Mouse (Mus musculus): ENCODE data around the gene Mrpl9.

The Mrpl9 gene

GRCm38 (mm10) chr3:94442951-94443596 is at the start of gene Mrpl9:
Mrpl9 (plus strand) TSS chr3:94443318.
- peak; percentile 94 for DNase-seq

- no peak for DNase-seq
These were observed 46.8 kb upstream of the Mrpl9 start for GRCm38 (mm10) chr3:94396336-94396735.

- DNase-seq: no peak
These were observed 46.3 kb upstream of the Mrpl9 start for GRCm38 (mm10) chr3:94396851-94397250.

DNA sequence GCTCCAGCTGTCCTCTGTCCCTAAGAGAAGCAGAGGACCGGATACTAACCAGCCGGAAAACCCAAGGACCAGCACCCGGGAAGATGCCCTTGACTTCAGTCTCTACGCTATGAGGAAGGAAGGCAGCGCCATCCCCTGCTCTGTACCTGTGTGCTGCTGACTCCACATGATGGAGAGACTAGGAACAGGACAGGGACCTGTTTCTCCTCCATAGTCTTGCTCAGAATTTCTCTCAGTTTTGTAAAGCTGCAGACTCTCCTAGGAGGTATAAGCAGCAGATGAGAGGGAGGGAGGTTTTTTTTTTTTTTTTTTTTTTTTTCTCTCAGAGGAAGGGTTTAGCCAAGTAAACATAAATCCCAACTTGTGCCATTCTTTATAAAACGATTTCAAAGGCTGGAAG is 44.9 kb upstream of the Mrpl9 start, which contains the start of gene Lingo4:
TSS of gene Lingo4 (plus strand) at position 301 of the 400 bp plus-strand sequence.
- no peak for DNase-seq

DNA sequence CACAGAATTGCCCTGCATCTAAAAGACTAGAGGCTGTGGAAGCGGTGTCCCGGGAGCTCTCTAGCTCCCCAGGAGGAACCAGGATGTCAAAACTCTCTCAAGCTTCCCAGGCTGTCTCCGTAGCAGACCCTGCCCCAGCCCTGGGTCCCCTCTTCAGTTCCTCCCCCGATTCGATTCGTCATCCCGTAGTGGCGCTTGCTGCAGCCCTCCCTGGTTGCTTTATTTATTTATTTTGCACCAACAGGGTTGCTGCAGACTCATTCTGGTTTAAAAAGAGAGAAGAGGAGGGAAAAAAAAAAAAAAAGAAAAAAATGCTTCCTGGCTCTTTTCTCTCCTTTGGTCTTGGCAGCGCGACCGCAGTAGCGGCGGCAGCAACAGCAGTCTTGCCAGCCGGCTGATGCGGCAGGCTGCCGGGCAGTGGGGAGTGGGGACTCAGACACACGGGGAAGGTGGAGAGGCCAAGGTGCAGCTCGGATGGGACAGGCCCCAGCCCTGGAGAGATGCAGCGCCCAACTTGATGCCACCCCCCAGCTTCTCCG is 44.1 kb upstream of the Mrpl9 start:
- DNase-seq: no peak

DNA sequence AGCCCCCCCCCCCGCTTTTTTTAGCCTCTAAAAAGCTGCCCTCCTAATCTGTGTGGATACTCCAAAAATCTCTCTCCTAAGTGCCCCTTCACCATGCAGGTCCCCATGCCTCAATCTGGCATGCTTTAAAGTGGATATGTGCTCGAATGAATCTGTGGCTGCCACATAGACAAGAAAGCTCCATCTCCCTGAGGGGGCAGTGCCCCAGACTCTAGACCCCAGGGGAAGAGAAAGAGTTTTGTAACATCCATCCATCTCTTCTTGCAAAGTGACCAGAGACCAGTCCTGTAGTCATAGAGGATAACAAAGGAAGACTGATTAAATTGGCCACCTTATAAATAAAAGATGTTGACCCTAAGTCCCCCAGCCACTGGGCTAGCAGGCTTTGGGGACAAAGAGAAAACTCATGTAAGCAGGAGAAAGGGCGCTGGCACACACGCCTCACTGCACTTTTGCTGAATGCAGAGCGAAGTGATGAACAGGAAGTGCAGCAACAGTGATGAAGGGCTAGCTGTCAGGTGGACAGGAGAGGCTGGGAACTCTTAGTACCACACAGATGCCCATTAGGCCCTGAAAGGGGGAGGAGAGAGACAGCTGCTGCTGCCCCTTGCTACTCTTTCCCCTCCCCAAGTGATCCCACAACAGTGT is 43.3 kb upstream of the Mrpl9 start:
- no peak for DNase-seq

DNA sequence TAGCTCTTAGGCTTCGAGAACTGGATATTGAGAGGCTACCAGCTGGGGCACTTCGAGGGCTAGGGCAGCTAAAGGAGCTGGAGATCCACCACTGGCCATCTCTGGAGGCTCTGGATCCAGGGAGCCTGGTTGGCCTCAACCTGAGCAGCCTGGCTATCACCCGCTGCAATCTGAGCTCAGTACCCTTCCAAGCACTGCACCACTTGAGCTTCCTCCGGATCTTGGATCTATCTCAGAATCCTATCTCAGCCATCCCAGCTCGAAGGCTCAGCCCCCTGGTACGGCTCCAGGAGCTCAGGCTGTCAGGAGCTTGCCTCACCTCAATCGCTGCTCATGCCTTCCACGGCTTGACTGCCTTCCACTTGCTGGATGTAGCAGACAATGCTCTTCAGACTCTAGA is 40.7 kb upstream of the Mrpl9 start:
- no peak for DNase-seq

GRCm38 (mm10) chr3:94404366-94405054 is 38.6 kb upstream of the Mrpl9 start:
- no peak for DNase-seq

- DNase-seq: no peak
These were observed 37.6 kb upstream of the Mrpl9 start for GRCm38 (mm10) chr3:94405561-94405960.

DNA sequence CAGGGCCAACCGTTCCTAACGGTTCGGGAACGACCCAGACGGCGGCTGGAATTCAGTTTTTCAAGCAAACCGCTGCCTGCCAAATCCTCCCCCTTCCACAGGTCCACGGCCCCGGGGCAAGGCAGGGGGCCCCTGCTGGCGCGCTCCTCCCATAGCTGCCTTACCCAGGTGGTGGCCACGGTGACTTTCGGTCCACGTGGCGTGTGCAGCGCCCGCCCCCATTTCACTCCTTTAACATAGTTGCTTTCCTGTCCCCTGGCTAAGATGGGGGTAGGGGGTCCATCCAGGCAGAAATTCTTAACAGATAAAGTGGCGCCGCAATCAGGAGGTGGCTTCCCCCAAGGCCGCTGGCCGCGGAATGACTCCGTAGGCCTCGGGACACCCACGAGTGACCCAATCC is 30.6 kb upstream of the Mrpl9 start:
- DNase-seq: no peak

DNA sequence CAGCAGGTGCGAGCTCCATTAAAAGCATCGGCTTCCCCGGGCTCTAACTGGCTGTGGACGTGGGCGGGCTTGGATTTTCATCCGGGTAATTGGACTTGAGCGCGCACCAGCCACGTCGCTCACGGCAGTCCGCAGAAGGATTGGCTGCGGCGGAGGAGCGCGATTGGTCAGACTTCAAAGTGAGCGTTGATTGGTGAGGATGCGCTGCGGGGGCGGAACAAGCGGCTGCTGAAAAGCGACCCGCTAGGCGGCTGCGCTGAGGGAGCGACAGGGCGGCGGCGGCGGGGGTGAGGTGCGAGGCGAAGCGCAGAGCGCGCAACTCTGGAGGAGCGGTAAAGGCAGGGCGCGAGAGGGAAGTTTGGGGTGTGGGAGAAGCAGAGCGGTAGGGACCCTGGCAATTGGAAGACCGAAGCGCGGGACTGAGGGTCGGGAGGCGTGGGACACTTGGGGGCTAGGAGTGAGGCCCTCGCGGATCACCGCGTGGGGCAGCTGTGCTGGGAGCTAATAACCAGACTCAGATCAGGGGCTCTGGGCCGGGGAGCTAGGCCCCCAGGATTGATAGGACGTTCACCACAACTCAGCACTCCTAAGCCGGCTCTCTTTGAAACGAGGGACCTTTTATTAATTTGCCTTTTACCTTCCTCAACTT is 30.0 kb upstream of the Mrpl9 start, which contains the start of gene Tdrkh:
TSS of gene Tdrkh (plus strand) at position 243 of the 649 bp plus-strand sequence.
- DNase-seq: peak; percentile 97

DNA sequence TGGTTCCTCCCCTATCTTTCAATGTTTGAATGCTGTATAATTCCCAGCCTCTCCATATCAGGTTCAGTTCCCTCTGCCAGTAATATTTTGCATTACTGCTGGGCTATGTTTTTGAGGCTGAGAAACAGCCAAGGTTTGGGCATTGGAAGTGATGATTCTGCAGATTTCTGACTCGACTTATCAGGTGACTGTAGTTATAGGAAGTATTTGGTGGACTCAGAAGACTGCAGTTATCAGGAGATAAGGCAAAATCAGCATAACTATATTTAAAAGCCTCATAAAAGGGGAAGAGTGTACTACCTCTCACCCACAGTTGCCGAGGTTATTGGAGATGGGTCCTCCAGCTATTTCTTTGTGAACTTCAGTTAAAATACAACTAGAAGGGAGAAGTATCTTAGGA is 12.1 kb upstream of the Mrpl9 start:
- DNase-seq: no peak

GRCm38 (mm10) chr3:94434305-94434704 is 8.8 kb upstream of the Mrpl9 start:
- DNase-seq: no peak

GRCm38 (mm10) chr3:94436420-94436819 is 6.7 kb upstream of the Mrpl9 start:
- no peak for DNase-seq

GRCm38 (mm10) chr3:94441182-94441581 is 1.9 kb upstream of the Mrpl9 start:
- DNase-seq: no peak

- DNase-seq: no peak
These were observed 463 bp downstream of the Mrpl9 start, which contains the start of gene Oaz3 for GRCm38 (mm10) chr3:94443597-94443964. Oaz3 (minus strand) TSS chr3:94443915.

GRCm38 (mm10) chr3:94449377-94449776 is 6.3 kb downstream of the Mrpl9 start:
- DNase-seq: no peak

GRCm38 (mm10) chr3:94456529-94457000 is 13.4 kb downstream of the Mrpl9 start:
- DNase-seq: peak; percentile 74

GRCm38 (mm10) chr3:94457055-94457454 is 13.9 kb downstream of the Mrpl9 start:
- no peak for DNase-seq

- no peak for DNase-seq
These were observed 16.7 kb downstream of the Mrpl9 start for GRCm38 (mm10) chr3:94459834-94460233.

DNA sequence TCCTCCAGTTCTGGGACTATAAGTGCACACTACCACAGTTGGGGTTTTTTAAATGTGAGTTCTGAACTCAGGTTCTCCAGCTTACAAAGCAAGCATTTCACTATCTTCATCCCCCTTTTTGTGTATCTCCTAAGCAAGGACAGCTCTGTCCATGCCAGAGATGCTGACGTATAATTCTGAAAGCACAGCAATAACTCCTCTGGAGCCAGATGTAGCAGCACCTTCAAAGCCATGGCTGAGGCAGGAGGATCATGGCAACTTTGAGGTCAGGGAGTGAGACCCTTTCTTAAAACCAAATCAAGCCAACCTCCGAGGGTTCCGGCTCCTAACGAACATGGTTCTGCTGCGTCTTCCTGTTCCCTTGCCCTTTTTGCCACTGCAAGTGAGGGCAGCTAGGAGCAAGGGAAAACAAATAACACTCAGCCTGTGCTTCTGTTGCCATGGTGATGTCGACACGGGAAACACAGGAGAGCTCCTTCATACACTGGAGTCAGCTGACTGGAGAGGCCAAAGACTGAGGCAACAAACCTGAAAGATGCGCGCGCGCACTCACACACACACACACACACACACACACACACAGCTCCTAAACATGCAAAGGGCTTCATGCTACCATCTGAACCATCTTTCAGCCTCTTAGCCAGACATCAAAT is 20.9 kb downstream of the Mrpl9 start:
- no peak for DNase-seq

DNA sequence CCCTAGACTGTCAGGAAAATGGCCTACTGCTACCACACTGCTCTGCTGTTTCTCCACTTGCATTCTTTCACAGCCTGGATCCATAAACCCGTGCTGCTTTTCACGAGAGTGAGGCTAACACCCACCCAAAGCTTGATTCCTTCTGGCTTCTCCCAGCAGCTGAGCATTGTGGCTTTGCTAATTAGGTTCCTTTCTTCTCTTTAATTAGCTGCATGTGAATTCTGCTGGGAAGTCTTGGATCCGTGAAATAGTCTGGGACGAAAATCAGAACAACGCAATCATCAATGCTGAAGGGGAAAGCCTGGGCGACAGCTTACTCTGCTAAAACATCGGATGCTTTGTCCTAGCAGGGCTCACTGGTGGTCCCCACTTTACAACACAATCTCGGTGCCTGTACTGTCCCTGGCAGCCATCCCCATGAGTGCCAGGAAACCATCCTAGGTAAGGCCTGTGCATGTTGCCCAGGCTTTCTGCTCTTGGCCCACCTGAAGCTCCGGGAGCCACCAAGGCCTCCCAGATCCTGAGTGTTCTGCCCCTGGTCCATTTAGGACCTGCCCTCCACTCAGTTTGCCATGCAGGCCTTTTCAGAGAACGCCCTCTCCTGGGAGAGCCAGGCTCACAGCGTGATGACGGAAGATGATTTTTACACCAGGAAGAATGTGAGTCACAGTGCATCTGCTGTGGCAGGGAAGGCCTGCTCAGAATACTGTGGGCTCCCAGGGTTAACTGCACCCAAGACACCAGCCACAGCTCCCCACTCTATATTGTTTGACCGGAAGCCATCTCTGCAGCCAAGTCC is 22.7 kb downstream of the Mrpl9 start:
- DNase-seq: no peak
